Mouse (Mus musculus) kidney, adult 10 weeks (tissue): ENCODE results near the gene F13a1. TPM values are rescaled to one million over a fixed set of nuclear protein-coding genes. Genes with fewer than 3 reads are reported as not detected.

ENCODE experiments used
- polyA plus RNA-seq: library from polyadenylated mRNA; stranded (reverse); fragments of 350-450 nt; fragmentation: Illumina TruSeq; extraction: RNeasy Lipid Tissue Mini Kit (QIAGEN cat#74804); gene quantifications from one replicate; pipeline ENCODE4 v1.2.3, GENCODE M21; 2014; ENCODE audit warnings: low read depth, low replicate concordance

The F13a1 gene
- polyA plus RNA-seq = 1.7 TPM

DNA sequence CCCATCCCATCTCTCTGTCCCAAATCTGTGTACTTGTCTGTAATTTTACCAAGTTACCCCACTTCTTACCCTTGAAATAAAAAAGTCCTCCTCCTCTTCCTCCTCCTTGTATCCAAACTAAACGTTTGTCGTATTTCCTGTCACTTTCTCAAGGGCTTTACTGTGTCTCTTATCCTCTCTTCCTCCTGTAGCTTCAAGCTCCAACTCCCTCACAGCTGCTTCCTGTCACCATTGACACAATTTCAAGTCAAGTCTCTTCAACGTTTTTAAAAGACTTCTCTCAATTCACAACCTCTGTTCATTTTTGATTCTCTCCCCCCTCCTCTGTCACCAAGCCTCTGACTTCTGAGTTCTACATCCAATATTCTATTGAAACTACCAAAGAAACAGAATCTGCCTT, at the start of gene F13a1:
TSS of gene F13a1 (minus strand) at position 119 of the 400 bp plus-strand sequence.

